Mouse (Mus musculus) cerebellum, adult 11 months (tissue): ENCODE measurements around the gene Dpm2.
A peak's percentile ranks its signal among the peaks of the same experiment; 100 is the strongest.

Source experiments
- DNase-seq: peaks from one replicate; pipeline ENCODE4 v3.0.0; 2022

The Dpm2 gene

DNA sequence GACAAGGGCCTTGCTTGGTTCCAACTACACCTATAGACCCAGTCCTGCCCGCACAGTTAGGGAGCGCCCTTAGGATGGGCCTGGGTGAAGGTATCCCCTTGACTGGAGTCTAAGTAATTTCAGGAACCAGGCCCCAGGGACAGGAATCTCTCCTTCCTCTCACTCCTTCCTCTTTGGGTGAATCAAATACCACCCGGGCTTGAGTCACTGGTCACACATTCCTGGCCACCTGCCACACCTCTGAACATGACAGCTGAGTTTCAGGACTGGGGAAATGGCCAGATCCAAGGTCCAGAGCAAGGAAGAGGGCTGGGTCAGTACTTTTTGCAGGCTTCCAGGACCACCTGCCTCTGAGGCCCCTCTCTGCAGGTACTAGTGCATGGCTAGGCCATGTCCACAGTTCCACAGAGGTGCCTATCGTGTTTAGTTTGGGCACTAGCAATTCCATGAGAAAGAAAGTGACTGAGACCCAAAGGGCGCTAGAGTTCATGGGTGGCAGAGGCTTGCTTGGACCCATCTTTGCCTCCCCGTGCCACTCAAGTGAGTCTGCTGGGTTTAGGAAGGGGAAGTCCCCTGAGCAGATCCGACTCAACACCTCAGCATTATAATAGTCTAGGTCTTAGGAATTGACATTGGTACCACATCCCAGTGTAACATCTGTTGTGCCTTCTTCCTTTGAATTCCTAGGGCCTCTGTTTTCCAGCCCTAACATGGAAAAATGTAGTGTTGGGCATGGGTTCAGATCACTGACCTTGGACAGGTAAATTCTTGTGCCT, 22.5 kb upstream of the Dpm2 start:
- DNase-seq = no peak

DNA sequence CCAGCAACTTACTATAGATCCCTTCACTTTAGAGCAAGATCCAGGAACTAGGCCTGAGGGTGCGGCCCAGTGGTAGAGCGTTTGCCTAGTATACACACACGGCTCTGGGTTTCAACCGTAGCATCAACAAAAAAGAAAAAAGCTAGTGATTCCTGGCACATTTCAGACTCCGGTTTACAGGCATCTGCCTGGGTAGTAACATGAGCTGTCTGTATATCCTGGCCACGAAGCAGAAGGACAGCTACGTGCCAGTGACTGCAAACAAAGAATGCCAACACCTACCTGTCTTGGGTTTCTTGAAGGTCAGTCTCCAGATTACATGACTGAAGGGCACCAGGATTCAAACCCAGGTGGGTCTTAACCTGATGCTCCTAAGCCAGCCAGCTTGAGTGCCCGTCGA, 21.5 kb upstream of the Dpm2 start:
- no peak for DNase-seq

DNA sequence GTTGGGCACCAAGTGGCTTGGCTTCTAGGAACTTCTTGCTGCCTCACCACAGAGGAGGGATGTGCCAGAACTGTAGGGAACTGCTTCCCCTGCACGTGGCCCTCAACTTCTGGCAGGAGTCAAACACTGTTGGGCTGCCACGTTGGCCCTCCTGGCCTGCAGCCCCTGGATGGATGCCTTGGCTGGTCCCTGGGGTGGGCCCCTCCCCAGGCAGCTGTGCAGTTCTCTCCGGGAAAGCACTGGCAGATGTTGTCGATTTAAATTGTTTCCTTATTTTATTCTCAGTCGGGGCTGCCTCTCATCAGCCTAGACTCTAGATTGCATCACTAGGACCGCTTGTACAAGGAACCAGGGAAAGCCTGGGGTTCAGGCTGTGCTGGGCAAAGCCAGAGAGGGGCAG, 20.9 kb upstream of the Dpm2 start:
- no peak for DNase-seq

DNA sequence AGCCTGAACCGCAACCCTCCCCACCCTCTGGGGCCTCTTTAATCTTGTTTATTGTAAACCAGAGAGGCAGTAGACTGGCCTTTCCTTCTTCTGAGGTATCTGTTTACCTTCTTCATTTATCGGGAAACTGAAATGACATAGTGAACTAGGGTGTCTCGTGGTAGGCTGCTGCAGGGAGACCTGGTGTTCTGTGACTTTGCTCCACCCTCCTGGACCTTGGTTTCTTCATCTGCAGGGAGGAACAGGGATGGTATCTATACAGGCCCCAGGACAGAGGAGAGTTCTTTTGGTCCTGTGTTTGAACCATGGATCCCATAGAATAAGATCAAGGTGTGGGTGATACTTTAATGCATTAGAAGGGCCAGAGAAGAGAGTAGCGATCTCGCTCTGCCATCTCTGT, 19.4 kb upstream of the Dpm2 start:
- no peak for DNase-seq

DNA sequence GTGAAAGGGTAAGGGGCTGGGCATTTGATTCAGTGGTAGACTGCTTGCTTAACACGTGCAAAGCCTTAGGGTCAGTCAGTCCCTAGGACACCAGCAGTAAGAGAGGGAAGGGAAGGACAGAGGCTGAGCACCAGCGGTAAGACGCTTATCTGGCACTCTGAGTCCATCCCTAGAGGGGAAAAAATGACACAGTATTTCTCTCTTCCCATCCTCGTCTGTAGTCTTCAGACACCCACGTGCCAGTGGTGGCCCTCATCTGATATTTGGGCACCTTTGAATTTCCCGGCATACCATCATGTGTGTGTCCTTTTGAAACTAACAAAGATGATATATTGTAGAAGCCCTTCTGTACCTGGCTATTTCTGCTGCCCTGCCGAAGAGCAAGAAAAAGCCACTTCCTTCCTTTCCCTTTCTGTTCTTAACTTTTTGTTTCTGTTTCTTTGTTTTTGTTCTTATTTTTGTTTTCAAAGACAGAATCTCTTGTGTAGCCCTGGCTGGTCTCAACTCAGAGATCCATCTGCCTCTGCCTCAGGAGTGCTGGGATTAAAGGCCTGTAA, 17.0 kb upstream of the Dpm2 start:
- DNase-seq = no peak

DNA sequence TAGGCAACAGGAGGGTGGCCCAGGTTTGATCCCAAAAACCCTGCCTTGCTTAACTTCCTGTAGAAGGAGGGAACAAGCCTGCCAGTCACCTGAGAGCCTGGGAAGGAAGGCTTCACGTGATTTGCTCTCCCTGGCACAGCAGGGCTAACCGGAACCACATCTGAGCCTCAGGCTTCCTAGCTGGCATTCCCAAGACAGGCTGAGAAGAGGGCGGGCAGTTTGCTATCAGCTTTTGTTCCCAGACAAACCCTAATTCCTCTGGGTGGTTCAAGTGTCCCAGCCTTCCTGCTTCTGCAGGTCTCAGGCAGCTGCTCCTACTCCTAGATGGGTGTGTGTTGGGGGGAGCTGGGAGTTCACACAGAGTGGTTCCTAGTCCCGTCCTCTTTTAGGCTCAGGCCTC, 15.2 kb upstream of the Dpm2 start:
- DNase-seq = no peak

DNA sequence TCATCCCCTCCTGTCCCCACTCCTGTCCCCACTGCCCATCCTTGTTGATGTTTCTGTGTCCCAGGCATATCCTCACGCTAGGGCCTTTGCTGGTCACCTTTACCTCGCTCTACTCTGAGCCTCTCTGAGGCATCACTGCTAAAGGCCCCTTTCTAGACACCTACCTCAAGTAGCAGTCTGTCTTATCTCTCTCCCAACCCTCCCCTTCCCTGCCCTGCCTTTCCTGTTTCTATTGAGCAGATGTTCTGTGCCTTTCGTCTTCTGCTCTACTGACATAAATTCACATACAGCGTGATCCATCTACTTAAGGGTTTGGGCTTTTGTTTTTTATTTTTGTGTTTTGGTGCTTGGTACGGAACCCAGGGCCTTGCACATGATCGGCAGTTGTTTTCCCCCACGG, 14.6 kb upstream of the Dpm2 start:
- no peak for DNase-seq

DNA sequence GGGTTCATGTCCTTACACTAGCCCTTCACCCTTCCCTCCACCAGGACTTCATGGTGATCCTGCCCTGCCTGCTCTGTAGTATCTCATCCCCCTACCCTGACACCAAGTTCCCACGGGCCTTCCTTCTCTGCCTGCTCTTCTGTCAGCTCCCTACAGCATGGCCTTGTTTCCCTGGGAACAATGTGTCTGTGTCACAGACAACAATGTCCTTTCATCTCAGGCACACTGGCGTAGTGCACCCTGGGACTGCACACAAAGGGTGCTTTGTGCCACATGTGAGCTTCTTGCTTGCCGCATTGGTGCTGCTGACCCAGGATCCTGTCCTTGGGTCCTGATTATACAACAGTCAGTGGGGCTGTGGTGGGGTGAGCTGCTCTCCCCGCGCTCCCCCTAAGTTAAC, 11.1 kb upstream of the Dpm2 start:
- DNase-seq = no peak

DNA sequence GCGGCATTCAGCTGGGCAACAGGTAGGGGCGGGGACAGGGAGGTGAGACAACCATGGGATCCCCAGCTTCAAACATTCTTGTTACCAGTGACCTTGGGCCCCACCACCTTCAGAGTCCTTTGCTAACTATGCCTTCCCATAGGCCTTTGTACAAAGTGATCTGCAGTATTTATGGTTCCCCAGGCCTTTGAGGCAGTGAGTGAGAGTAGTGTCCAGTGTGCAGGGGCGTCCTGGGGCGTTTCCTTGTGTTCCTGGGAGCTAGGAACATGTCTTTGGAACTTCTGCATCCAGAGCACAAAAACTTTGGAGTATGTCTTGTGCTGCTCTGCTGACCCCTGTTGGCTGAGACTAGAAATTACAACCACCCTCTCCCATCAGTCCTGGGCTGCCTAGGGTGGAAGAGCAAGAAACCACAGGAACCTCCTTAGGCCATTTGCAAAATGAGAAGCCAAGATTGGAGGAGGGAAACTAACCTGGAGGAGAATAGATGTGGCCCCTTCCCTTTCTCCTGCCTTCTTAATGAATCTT, 4.1 kb upstream of the Dpm2 start:
- DNase-seq = peak; percentile 66

DNA sequence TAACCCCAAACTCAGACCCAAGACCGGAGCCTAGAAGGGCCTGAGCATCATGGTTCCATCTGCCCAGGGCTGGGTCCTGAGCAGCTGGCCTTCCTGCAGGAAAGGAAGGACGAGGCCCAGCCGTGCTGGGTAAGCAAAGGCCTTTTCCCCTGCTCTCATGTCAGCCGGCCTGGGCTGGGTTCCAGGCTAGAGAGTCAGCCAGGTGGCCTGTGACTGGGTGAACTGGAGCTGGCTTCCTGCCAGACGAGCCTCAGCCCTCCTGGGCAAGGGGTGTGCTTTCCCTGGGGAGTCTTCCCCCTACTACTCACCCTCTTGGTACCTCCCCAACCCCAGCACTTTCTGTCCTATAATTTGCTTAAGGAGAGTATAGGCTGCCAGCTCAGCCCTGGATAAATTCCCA, 2.5 kb upstream of the Dpm2 start:
- no peak for DNase-seq

DNA sequence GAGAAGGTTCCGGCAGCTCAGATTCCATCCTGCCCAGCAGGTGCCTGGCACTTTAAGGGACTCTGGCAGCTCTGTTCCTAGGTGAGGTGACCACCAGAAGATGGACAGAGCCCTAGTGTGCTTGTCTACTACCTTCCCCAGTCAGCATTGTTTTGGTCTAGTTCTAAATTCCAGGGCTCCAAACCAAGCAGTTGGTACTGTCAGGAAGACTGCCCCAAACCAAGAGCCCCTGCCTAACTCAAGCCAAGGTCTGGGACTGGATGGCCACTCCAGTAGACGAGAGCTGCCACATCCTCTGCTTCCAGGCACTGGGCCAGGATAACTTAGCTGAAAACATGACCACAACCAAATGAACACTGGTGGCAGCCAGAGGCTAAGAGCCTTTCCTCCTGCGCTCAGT, 1.7 kb upstream of the Dpm2 start:
- no peak for DNase-seq

DNA sequence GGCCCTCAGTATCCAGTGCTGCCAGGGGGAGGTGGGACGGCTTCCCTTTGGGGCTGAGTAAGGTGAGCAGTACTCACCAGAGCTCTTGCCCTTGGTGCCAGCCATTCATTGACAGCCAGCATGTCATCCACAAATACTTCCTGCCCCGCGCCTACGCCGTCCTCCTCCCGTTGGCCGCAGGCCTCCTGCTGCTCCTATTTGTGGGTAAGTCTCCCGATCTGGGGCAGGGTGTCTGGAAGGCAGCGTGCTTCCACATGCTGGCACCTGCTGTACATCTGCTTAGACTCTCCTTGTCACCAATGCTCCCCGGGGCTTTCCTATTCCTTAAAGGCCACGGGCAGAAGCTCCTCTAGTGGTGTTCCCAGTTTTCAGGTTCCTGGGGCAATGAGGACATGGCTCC, 1.5 kb downstream of the Dpm2 start:
- DNase-seq = no peak

DNA sequence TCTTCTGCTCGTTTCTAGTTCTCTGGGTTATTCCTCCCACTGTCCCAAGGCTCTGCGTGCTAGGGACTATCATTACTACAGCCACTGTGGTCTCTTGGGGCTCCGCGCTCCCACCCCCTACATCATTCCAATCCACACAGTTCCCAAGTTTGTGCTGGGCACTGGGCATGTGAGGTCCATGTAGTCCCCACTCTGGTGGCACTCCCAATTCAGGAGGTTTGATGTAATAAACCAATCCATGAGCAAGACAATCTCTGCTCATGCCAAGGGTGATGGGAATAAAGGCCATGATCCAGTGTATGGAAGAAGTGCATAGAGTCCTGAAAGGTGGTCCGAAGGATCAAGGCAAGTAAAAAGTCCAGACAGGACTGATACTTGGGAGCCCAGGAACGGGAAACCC, 3.8 kb downstream of the Dpm2 start, which contains the start of gene Pip5kl1:
TSS of gene Pip5kl1 (plus strand) at position 301 of the 400 bp plus-strand sequence.
- peak; percentile 27 for DNase-seq

DNA sequence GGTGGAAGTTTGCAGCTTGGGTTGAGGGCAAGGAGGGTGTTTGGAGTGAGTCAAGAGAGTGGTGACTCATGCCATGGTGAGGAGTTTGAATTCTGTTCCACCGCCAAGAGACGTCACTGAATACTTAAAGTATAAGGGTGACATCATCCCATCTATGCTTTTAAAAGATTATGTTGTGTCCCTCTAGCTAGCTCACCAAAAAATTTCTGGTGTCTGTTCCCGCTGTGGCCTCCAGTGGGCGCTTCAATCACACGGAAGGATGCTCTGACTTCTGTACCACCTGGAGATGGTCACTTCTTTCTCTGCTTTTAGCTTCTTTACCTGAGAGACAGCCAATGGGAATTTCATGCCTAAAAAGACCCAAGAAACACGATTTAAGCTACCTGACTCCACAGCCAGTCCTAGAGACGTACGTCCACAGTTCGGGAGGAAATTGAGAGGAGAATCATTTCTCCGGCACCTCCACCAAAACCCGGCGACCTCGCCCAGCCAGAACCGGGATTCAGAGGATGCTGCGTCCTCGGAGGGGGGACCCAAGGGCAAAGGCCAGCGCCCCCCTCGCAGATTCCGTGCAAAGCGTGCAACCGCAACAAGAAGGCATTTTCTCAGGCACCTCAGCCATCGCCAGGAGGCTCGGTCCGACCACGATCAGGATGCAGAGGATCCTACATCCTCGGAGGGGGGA, 4.4 kb downstream of the Dpm2 start:
- DNase-seq = peak; percentile 68

DNA sequence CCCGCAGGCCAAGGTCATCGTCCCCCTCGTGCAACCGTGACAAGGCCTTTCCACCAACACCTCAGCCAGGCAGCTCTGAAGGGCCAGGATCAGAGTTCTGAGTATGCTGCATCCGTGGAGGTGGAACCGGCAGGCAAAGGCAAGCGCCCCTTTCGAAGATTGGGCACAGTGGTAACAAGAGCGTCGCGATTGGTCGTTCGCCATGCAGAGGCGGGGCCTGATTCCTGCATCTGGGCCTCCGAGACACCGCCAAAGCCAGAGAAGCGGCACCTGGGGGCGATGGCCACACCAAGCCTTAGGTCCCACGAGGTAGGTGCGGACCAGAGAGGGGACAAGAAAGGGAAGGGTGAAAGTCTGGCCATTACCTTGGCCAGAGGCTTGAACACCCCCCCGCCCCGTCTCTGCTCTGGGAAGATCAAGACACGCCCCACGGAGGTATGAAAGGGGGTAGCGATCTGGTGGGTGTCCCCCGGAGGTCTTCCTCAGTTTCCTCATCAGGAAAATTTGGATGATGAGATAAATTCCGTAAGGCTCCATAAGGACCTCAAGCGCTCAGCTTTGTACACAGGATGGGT, 5.0 kb downstream of the Dpm2 start, which contains the start of gene 9430097D07Rik:
TSS of gene 9430097D07Rik (minus strand) at position 99 of the 575 bp plus-strand sequence.
- peak; percentile 68 for DNase-seq

DNA sequence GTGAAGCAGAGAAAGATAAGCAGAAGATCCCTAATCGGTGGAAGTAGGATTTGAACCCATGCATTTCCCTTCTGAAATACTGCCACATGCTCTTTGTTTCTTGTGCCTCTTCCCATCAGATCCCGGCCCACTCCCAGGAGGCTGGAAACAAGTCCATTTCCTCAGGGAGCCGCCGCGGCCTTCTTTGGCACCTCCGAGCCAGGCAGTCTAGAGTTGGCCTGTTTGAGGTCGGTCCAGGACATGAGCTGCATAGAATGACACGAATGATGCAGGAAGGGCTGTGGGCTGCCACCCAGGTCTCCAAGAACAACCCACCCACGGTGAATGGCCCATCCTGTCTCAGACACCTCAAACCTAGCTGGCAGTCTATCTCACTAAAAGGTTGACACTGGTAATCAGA, 5.9 kb downstream of the Dpm2 start:
- DNase-seq = peak; percentile 26

DNA sequence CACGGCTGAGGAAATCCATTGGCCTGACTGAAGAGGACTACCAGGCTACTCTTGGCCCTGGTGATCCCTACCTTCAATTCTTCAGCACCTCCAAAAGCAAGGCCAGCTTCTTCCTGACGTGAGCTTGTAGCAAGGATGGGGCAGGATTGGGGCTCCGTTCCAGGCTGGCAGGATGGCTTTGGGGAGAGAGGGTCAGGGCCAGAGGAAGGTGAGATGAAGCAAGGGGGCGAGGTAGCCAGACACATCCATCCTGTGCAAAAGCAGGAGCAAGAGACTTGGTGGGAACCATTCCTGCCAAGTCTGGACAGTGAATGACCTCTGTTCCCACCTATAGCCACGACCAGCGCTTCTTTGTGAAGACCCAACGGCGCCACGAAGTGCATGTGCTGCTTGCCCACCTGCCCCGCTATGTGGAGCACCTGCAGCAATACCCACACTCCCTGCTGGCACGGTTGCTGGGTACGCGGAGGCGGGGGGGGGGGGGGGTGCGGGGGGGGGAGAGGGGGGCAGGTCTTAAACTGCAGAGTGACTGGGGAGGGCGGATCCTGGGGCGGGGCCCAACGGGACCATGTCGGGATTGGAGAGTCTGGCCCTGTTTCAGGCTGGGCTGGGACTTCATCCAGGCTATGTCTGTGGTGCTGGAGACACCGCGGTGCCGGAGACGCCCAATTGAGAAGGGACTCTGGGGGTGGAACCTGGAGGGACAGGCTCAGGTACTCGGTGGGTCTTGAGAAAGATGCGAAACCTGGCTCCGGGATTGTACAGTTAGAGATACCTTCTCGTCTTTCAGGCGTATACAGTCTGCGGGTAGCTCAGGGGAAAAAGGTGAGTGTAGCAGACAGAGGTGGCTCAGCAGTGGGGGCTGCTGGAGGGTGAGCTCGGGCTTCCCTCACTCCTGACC, 7.7 kb downstream of the Dpm2 start:
- peak; percentile 60 for DNase-seq

DNA sequence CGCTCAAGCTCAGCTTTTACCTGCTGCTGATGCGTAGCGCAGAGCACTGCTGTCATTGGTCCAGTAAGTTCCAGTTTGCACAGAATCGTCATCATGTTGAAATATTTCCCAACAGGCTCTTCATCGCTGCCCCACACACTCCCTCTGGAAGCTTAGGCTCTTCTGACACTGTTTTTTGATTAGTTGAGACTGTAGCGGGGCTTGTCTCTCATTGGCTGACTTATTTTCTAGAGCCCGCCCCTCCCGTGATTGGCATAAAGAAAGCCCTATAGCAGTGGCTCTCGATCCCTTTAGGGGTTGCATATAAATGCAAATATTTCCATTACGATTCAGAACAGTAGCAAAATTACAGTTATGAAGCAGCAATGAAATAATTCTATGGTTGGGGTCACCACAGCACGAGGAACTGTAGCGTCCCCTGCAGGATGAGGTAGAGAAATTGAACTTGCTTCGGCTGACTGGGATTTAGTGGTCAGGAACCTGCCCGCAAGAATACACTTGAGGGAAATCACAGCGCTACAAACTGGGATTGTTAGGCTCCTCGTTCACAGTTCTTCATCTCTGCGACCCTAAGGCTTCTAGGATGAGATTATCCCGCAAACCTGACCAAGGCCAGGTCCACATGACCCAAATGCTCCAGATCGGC, 10.9 kb downstream of the Dpm2 start:
- DNase-seq = no peak

DNA sequence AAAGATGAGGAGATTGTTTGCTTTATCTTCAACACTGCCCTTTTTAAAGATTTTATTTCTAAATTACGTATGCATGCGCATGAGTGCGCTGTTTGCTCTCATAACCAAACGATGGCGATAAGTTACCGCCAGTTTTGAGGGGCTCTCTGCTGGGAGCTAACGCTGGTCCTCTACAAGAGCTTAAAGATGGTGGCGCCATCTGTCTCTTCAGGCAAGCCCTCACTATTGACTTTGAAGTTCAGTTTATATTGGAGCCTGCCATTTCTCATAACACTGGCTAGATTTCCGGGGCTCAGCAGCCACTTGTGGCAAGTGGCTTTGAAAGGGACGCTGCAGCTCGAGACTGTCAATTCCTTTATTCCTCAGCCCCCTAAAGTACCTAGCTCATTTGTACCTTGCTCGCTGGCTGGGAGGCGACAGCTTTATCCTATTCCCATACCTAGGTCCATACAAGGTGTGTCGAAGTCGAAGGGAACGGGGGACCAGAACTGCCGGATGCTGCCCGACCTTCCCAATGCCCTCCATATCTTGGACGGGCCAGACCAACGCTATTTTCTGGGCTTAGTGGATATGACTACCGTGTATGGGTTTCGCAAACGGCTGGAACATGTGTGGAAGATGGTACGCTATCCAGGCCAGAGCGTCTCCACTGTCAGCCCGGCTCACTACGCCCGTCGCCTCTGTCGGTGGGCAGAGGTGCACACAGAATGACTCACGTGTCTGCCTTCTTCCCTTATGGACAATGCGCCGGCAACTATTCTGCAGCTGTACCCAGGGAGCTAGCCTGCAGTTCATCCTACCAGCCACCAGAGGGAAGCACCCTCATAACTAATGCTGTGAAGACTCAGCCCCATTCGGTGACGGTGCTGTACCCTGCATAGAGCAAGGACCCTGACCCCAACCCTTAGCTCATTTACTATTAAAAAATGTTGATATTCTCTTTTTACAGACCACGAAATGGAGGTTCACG, 12.5 kb downstream of the Dpm2 start:
- peak; percentile 82 for DNase-seq

DNA sequence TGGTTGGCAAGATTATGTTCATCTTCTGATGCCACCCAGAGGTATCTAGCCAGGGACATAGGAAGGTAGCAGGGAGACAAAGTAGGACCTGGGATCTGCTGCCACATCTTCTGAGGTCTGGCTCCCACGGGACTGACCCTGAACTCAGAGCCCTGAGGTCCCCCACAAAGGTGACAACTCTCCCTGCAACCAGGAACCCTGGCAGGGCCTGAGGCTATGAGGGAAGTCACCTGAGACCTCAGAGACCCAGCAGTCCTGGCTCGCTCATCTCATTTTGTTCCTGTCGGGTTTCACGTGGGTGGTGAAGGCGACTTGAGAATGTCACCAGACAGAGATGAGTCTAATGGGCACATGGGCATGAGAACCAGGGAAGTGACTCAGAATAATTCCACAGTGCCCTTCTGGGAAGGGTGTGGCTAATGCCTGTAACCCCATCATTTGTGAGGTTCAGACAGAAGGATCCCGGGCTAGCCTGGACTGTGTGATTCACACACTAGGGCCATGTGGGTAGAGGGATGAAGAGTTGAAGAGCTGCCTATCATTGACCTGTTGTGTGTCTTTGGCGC, 14.6 kb downstream of the Dpm2 start:
- no peak for DNase-seq
